Mouse (Mus musculus): ENCODE measurements around the gene Glul. TPM values are rescaled to one million over a fixed set of nuclear protein-coding genes. Genes with fewer than 3 reads are reported as not detected.
"Not testable (repeated sequence)": the region's sequence is repeated elsewhere in the genome, so short reads cannot be mapped to it uniquely, and the experiment has no call there.

Gene Glul
- polyA plus RNA-seq (2016; fragmentation: Nextera tagmentation; extraction: Ambion mirVana): 107 and 117 TPM in 2 replicates

DNA sequence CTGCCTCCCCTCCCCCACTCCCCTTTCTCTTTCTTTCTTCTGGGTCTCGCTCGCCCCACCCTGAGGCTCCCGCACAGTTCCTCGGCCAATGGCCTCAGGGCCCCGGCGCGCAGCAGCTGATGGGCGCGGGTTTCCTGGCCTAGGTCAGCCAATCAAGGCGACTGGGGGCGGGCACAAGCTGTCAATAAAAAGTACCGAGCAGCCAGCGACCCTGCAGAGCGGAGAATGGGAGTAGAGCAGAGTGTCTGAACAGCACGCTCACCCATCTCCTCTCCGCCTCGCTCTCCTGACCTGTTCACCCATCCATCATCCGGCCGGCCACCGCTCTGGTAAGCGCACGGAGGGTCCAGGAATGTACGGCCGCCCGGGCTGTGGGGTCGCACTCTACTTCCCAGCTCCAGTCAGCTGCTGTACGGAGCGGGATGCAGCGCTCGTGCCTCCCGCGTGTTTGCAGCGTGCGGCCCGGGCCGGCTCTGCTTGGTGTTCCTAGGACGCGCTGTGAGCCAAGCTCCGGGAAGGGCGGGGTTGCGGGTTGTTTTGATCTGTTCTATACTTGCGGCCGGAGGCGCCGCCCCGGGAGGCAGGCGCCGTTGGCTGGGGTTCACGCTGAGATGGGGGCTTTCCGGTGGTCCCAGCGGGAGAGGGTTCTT is at the start of gene Glul, which contains the start of gene Teddm2:
Glul (plus strand) TSS at position 214 of the 650 bp plus-strand sequence.
Teddm2 (minus strand) TSS at position 498 of the 650 bp plus-strand sequence.
- Histone ChIP-seq H3K36me3 (peaks cover 21% of the 10 kb centered on the region), H3K27ac (peak within 1 kb of the TSS; percentile 98), H3K4me3 (peak within 1 kb of the TSS; percentile 83), H3K9me3 (no peaks in the 10 kb centered on the region), H3K4me1 (peaks cover 11% of the 10 kb centered on the region; the same call in 1 of the 2 replicates), H3K27me3 (no peaks in the 10 kb centered on the region), H3K4me2 (replicated peaks) (peak within 1 kb of the TSS; percentile 80), H3K9ac (peak within 1 kb of the TSS; percentile 80)
- under 1% methylated on average over 51 of the region's 51 CpGs for WGBS
- ATAC-seq (ENCODE audit: insufficient number of reproducible peaks, insufficient read depth, low FRiP score, low TSS enrichment): peak; percentile 95

DNA sequence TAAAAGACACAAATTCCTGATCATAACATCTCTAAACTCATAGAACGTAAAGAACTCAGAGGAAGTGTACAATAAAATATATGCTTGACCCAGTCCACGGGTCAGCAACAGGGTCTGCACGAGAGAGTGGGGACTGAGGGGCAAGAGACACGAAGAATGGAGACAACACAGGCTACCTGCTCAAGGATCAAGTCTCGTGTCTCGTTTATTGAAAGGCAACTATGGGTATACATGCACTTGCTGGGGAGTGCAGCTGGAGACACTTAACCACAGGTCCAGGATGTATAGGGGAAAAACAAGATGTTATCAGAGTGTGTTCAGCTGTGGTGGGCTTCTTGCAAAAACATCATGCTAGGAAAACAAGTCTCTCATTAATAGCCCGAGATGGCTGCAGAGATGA is 47.0 kb upstream of the Glul start:
- H3K4me2 ChIP-seq (replicated peaks); H3K9ac ChIP-seq; H3K4me3 ChIP-seq; ATAC-seq (ENCODE audit: insufficient number of reproducible peaks, insufficient read depth, low FRiP score, low TSS enrichment); H3K36me3 ChIP-seq; H3K9me3 ChIP-seq; H3K27me3 ChIP-seq; H3K27ac ChIP-seq; H3K4me1 ChIP-seq: not testable (repeated sequence)
- WGBS: 70% methylated on average over 7 of the region's 7 CpGs

DNA sequence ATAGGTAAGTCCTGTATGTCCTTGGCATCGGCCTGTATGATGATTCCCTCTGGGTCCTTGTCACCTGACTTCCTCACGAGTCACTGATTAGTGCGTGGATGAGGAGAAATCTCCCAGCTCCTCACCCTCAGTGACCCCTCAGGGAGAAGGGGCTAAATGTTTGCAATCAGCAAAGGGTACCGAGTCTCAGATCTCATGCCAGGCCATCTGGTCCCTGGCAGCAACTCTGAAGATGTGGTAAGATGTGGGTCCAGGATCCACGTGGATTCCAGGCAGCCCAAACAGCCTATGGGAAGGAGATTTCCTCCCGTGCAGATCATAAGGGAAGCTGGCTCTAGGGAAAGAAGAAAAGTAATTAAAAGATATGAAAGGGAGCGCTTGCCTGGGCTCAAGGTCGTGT is 43.8 kb upstream of the Glul start:
- Histone ChIP-seq H3K27ac (no peak overlapping the region), H3K4me2 (replicated peaks) (no peak overlapping the region), H3K36me3 (no peaks in the 10 kb centered on the region), H3K9ac (no peak overlapping the region), H3K27me3 (no peaks in the 10 kb centered on the region), H3K9me3 (no peaks in the 10 kb centered on the region), H3K4me3 (no peak overlapping the region), H3K4me1 (no peaks in the 10 kb centered on the region)
- no peak for ATAC-seq (ENCODE audit: insufficient number of reproducible peaks, insufficient read depth, low FRiP score, low TSS enrichment)
- 69% methylated on average over 8 of the region's 8 CpGs for WGBS

DNA sequence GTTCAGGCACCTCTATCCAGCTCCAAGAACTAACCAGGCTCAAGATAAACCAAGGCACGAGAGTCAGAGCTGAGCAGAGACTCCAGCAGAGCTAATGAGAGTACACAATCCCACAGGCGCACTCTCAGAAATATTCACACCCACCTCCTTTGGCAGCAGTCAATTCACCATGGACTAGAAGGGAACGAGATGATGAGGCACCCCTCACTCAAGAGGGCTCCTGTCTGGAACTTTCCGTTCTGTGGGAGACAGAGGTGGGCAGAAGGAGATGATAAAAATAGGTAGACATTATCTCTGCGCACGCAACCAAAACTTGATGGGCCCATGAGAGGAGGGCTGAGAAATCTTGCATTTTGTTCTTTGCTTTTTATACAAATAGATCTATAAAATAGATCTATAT is 25.7 kb upstream of the Glul start, which contains the start of gene Teddm1b:
Teddm1b (plus strand) TSS at position 301 of the 400 bp plus-strand sequence.
- Histone ChIP-seq H3K27me3 (no peaks in the 10 kb centered on the region), H3K4me3 (no peak within 1 kb of the TSS), H3K4me2 (replicated peaks) (no peak within 1 kb of the TSS), H3K27ac (no peak within 1 kb of the TSS), H3K9ac (no peak within 1 kb of the TSS), H3K36me3 (no peaks in the 10 kb centered on the region), H3K9me3 (no peaks in the 10 kb centered on the region), H3K4me1 (no peaks in the 10 kb centered on the region)
- ATAC-seq (ENCODE audit: insufficient number of reproducible peaks, insufficient read depth, low FRiP score, low TSS enrichment): no peak
- WGBS: 89% methylated on average over 6 of the region's 6 CpGs

DNA sequence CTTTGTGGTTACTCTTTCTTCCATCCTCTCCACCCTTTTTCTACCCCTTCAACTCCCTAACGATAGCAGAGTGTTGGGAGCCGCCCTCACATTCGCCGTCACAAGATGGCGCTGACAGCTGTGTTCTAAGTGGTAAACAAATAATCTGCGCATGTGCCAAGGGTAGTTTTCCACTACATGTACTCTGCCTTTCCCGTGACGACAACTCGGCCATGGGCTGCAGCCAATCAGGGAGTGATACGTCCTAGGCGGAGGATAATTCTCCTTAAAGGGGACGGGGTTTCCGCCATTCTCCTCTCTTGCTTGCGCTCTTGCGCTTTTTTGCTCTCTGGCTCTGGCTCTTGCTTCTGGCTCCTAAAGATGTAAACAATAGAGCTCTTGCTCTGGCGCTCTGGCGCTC is 19.4 kb upstream of the Glul start:
- not testable (repeated sequence) for H3K36me3 ChIP-seq; H3K27me3 ChIP-seq; H3K27ac ChIP-seq; H3K4me3 ChIP-seq; H3K4me2 ChIP-seq (replicated peaks); ATAC-seq (ENCODE audit: insufficient number of reproducible peaks, insufficient read depth, low FRiP score, low TSS enrichment); H3K9me3 ChIP-seq; H3K4me1 ChIP-seq; H3K9ac ChIP-seq
- 95% methylated on average over 17 of the region's 17 CpGs for WGBS

DNA sequence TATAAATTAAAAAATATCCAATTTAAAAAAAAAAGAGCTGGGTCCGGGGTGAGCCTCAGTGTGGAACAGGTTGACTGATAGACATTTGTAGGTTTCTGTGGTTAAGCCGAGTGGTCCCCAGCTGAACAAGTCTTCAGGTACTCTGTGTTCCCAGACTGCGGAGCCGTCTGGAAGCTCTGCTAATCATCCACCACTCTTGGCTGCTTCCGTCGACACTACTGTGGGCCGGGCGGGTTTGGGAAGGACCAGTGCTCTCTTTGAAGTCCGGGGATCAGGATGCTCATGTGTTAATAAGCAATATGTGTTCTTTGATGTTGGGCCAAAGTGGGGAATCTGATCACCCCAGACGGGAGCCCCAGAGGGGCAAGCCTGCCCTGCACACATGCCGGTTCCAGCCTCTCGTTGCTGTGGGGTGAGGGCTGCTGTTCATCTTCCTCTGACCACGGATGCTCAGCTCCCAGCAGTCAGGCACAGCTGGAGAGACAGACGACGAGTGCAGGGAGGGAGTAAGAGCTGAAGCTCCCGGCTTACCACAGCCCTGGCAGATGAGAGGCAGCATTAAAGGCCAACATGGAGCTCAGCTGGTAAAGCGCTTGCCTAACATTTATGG is 13.6 kb upstream of the Glul start:
- Histone ChIP-seq H3K9me3 (no peaks in the 10 kb centered on the region), H3K4me2 (replicated peaks) (no peak overlapping the region), H3K36me3 (no peaks in the 10 kb centered on the region), H3K27me3 (no peaks in the 10 kb centered on the region), H3K4me3 (no peak overlapping the region), H3K9ac (no peak overlapping the region), H3K4me1 (peaks cover 6% of the 10 kb centered on the region; the same call in 1 of the 2 replicates), H3K27ac (no peak overlapping the region)
- ATAC-seq (ENCODE audit: insufficient number of reproducible peaks, insufficient read depth, low FRiP score, low TSS enrichment): no peak; the same call in 1 of the 2 replicates
- 27% methylated on average over 17 of the region's 17 CpGs for WGBS

DNA sequence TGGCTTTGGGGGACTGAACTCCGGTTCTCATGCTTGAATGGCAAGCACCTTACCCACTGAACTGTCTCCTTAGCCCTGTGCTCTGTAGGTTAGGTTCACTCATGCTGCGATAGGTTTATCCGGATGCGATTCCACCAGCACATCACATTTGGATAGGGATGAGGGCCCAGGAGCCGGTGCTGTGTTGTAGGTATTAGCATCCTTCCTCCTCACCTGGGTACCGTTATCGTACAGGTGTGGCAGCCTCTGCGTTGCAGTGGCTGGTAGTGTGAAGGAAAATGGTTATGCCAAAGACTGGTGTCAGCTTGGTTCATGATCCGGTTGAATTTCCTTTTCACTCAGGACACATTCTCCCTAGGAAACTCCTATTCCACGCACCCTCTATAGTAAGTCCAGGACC is 9.6 kb upstream of the Glul start:
- Histone ChIP-seq H3K36me3 (no peaks in the 10 kb centered on the region), H3K4me2 (replicated peaks) (no peak overlapping the region), H3K27me3 (no peaks in the 10 kb centered on the region), H3K4me3 (no peak overlapping the region), H3K4me1 (peaks cover 6% of the 10 kb centered on the region; the same call in 1 of the 2 replicates), H3K27ac (no peak overlapping the region), H3K9me3 (no peaks in the 10 kb centered on the region), H3K9ac (no peak overlapping the region)
- WGBS: 93% methylated on average over 10 of the region's 10 CpGs
- ATAC-seq (ENCODE audit: insufficient number of reproducible peaks, insufficient read depth, low FRiP score, low TSS enrichment): no peak

DNA sequence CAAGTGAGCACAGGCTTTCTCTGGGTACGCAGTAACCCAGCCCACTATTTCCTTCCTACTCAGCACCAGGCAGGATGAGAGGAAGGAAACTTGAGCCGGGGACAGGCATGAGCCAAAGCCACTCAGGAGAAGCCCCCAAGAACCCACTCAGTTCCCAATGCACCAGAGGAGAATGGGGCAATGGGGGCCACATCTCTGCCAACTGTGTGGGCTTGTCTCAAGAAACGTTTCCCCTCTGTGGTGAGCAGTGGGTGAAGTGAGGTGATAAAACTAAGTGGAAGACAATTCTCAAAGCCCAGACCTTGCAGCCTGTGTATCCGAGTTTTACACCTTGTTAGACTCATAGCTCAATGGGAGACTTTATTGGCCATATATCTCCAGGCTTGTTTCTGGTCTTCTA is 8.3 kb upstream of the Glul start, which contains the start of gene Teddm1a:
Teddm1a (plus strand) TSS at position 301 of the 400 bp plus-strand sequence.
- ATAC-seq (ENCODE audit: insufficient number of reproducible peaks, insufficient read depth, low FRiP score, low TSS enrichment): no peak
- H3K27me3 ChIP-seq: no peaks in the 10 kb centered on the region
- H3K4me2 ChIP-seq (replicated peaks): no peak within 1 kb of the TSS
- no peaks in the 10 kb centered on the region for H3K36me3 ChIP-seq
- no peak within 1 kb of the TSS for H3K27ac ChIP-seq
- WGBS: 63% methylated on average over 4 of the region's 4 CpGs
- no peak within 1 kb of the TSS for H3K4me3 ChIP-seq
- no peak within 1 kb of the TSS for H3K9ac ChIP-seq
- peaks cover 4% of the 10 kb centered on the region; the same call in 1 of the 2 replicates for H3K4me1 ChIP-seq
- H3K9me3 ChIP-seq: no peaks in the 10 kb centered on the region

DNA sequence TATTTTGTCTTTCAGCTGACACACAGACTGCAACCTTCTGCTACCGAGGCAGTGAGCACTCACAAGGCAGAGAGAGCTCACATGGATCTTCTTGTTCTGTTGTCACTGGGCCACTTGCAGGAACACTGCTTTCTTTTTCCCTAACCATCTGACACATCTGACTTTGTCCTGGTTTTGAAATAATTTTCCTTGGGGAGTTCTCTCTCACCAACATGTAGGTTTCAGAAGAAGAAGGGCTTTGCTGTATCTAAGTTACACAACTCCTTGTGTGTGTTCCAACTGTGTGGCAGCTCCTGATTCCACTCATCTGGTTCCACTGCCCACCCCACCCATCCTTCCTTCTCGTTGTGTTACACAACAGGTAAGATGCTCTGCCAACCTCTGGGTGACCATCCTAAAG is 6.0 kb upstream of the Glul start:
- no peak overlapping the region for H3K27ac ChIP-seq
- H3K4me1 ChIP-seq: no peaks in the 10 kb centered on the region
- no peaks in the 10 kb centered on the region for H3K27me3 ChIP-seq
- no peak for ATAC-seq (ENCODE audit: insufficient number of reproducible peaks, insufficient read depth, low FRiP score, low TSS enrichment)
- no peak overlapping the region for H3K9ac ChIP-seq
- 42% methylated on average over 2 of the region's 2 CpGs for WGBS
- H3K9me3 ChIP-seq: no peaks in the 10 kb centered on the region
- no peak overlapping the region for H3K4me3 ChIP-seq
- H3K4me2 ChIP-seq (replicated peaks): no peak overlapping the region
- no peaks in the 10 kb centered on the region for H3K36me3 ChIP-seq

DNA sequence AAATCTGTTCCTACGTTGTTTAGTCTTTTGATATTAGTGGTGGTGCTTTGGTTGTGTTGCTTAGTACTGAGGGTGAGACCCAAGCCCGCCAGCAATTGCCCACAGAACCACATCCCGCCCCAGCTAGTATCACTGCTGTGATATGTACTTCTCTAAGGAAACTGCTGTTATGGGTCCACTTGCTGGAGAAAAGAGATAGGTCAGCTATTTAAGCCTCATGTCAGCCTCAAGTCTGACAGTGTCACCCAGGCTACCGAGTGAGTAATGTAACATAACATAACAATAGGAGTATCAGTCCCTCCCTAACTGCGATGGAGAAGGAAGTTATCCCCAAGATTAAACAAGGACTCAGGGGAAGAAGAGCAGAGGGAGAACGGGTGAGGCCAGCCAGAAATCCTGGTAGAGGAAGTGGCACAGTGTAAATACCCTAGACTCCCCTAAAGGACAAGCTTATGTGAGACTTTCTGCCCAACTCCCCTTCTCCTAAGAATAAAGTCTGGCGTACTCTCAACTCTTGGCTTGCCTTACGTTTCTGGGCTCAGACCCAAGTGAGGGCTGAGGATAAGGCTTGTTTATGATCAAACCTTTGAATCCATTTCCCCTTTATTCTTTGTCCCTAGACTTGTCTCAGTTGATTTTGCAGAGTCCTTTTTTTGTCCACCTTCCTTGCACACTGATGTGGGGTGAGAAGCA is 5.4 kb upstream of the Glul start:
- H3K9me3 ChIP-seq: no peaks in the 10 kb centered on the region
- 69% methylated on average over 8 of the region's 8 CpGs for WGBS
- no peak overlapping the region for H3K27ac ChIP-seq
- H3K4me3 ChIP-seq: no peak overlapping the region
- H3K36me3 ChIP-seq: no peaks in the 10 kb centered on the region
- H3K4me2 ChIP-seq (replicated peaks): no peak overlapping the region
- H3K9ac ChIP-seq: no peak overlapping the region
- no peaks in the 10 kb centered on the region for H3K27me3 ChIP-seq
- ATAC-seq (ENCODE audit: insufficient number of reproducible peaks, insufficient read depth, low FRiP score, low TSS enrichment): no peak
- no peaks in the 10 kb centered on the region for H3K4me1 ChIP-seq

DNA sequence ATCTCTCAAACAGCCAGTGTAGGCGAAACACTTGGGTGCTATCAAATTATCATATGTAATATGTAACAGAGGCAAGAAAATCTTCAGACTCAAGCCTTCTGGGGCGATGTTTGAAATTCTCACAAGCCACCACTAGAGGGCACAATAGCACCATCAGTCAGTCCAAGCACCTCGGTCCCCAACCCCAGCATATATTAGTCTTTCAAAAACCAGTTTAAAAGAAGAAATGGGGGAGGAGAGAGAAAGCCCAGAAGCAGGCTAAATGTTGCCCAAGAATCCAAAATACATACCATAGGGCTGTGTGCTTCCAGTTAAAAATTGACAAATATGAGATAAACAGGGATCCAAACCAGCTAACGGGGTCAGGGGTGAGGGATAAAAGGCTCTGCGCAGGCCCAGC is 4.8 kb upstream of the Glul start:
- H3K4me1 ChIP-seq: no peaks in the 10 kb centered on the region
- no peak for ATAC-seq (ENCODE audit: insufficient number of reproducible peaks, insufficient read depth, low FRiP score, low TSS enrichment)
- H3K4me3 ChIP-seq: no peak overlapping the region
- no peak overlapping the region for H3K9ac ChIP-seq
- H3K9me3 ChIP-seq: no peaks in the 10 kb centered on the region
- WGBS: 34% methylated on average over 5 of the region's 5 CpGs
- no peaks in the 10 kb centered on the region for H3K27me3 ChIP-seq
- no peak overlapping the region for H3K4me2 ChIP-seq (replicated peaks)
- H3K36me3 ChIP-seq: no peaks in the 10 kb centered on the region
- no peak overlapping the region for H3K27ac ChIP-seq

DNA sequence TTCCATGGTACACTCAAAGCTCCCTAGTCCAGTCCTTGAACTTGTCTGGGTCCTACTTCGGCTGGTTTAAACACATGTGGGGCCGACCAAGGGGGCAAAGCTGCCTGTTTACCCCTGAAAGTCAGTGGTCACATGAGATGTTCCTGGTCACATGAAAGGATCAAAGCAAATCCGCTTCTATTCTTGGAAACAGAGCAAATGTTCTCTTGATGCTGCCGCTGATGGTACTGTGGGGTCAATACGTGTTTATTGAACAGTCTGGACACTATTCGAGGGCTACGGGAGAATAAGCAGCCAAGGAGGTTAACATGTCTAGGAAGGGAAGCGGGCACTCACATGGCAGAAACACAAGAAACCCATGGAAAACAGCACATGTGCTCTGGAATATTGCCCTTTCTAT is 2.5 kb upstream of the Glul start:
- no peak overlapping the region for H3K9ac ChIP-seq
- no peaks in the 10 kb centered on the region for H3K27me3 ChIP-seq
- no peak overlapping the region for H3K4me3 ChIP-seq
- no peak for ATAC-seq (ENCODE audit: insufficient number of reproducible peaks, insufficient read depth, low FRiP score, low TSS enrichment)
- peaks cover 11% of the 10 kb centered on the region; the same call in 1 of the 2 replicates for H3K4me1 ChIP-seq
- no peaks in the 10 kb centered on the region for H3K9me3 ChIP-seq
- H3K27ac ChIP-seq: no peak overlapping the region
- H3K4me2 ChIP-seq (replicated peaks): no peak overlapping the region
- WGBS: 83% methylated on average over 8 of the region's 8 CpGs
- H3K36me3 ChIP-seq: no peaks in the 10 kb centered on the region

Measured in embryonic facial prominence, embryonic 12.5 days (tissue).